Mouse (Mus musculus): ENCODE measurements around the gene Ptprn2.

GRCm38 (mm10) chr12:116968215-116968939 is 482.9 kb downstream of the Ptprn2 start:
- TF ChIP-seq EP300 (IDR thresholded peaks at IDR 0.05; ENCODE audit: low read depth) (no peak), CTCF (IDR thresholded peaks at IDR 0.05; ENCODE audit: low read depth) (no peak)

Measured in liver, postnatal 0 days (tissue).